Mouse (Mus musculus) kidney, postnatal 0 days (tissue): ENCODE results near the gene Srebf1. TPM values are rescaled to one million over a fixed set of nuclear protein-coding genes. Genes with fewer than 3 reads are reported as not detected.

Experiments used
- ATAC-seq: fragments of 200-750 bp; cut with Nextera tagmentation; replicated peaks from 2 replicates; pipeline ENCODE4 v1.8.0; 2017; ENCODE audit warnings: low read depth, moderate number of reproducible peaks, moderate TSS enrichment, moderate library complexity; ENCODE audit not compliant: low FRiP score
- DNase-seq: peaks from one replicate; pipeline ENCODE4 v3.0.0-alpha.2; 2016; ENCODE audit warnings: low spot score
- H3K27ac ChIP-seq: fragments of 300-500 bp; sonication (generic); 2 replicates; pipeline ENCODE4 v1.5.1; 2014; ENCODE audit warnings: mild to moderate bottlenecking
- H3K27me3 ChIP-seq: fragments of 300-500 bp; sonication (generic); 2 replicates; pipeline ENCODE4 v1.6.1; 2014; ENCODE audit warnings: low read length, mixed read lengths; ENCODE audit not compliant: insufficient read depth
- H3K36me3 ChIP-seq: fragments of 300-500 bp; sonication (generic); 2 replicates; pipeline ENCODE4 v1.6.1; 2014; ENCODE audit warnings: low read length, mixed read lengths; ENCODE audit not compliant: insufficient read depth
- H3K4me1 ChIP-seq: fragments of 300-500 bp; sonication (generic); replicated peaks from 2 replicates; pipeline ENCODE4 v1.6.1; 2014; ENCODE audit warnings: antibody characterized with exemption, low read length, mixed read lengths; ENCODE audit not compliant: insufficient read depth
- H3K4me2 ChIP-seq: fragments of 300-500 bp; sonication (generic); 2 replicates; pipeline ENCODE4 v1.6.1; 2014; ENCODE audit warnings: mild to moderate bottlenecking, low read length, moderate library complexity, mixed read lengths
- H3K4me3 ChIP-seq: fragments of 300-500 bp; sonication (generic); replicated peaks from 2 replicates; pipeline ENCODE4 v1.5.1; 2014; ENCODE audit warnings: low read depth, low read length
- H3K9ac ChIP-seq: fragments of 300-500 bp; sonication (generic); 2 replicates; pipeline ENCODE4 v1.6.1; 2014; ENCODE audit warnings: low read depth, low read length
- H3K9me3 ChIP-seq: fragments of 300-500 bp; sonication (generic); replicated peaks from 2 replicates; pipeline ENCODE4 v1.6.1; 2016; ENCODE audit warnings: low read length, inconsistent platforms, mixed read lengths
- CTCF ChIP-seq: IDR thresholded peaks from 2 replicates; pipeline ENCODE4 v1.5.1; 2016; ENCODE audit warnings: antibody characterized with exemption, low read depth, mild to moderate bottlenecking, moderate library complexity
- WGBS: fragments of 180-500 bp; shearing (Covaris S2); extraction: QIAGEN DNeasy Blood & Tissue Kit; methylation state at CpG from one replicate; pipeline ENCODE4 v1.1.7; 2014; 5-methylcytosine and 5-hydroxymethylcytosine counted together
- polyA plus RNA-seq: library from polyadenylated mRNA; unstranded; fragments of >200 nt; fragmentation: Nextera tagmentation; extraction: Ambion mirVana; gene quantifications from 2 replicates; pipeline ENCODE4 v1.2.1, GENCODE M21; 2015

The Srebf1 gene
- polyA plus RNA-seq, 1 experiment from 2014 or later: 50.6 TPM

DNA sequence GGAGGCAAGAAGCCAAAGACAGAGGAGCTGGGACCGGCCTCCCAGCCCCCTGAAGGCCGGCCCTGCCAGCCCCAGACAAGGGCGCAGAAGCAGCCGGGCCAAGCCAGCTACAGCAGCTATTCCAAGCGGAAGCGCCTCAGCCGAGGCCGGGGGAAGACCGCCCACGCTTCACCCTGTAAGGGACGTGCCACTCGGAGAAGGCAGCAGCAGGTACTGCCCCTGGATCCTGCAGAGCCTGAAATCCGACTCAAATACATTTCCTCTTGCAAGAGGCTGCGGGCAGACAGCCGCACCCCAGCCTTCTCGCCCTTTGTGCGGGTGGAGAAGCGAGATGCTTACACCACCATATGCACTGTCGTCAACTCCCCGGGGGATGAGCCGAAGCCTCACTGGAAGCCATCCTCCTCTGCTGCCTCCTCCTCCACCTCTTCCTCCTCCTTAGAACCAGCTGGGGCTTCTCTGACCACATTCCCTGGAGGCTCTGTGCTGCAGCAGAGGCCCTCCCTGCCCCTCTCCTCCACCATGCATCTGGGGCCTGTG is 32.8 kb downstream of the Srebf1 start:
- Histone ChIP-seq H3K27ac (peak overlapping the region; percentile 54; the same call in 1 of the 2 replicates), H3K4me3 (no peak overlapping the region), H3K9me3 (no peaks in the 10 kb centered on the region), H3K9ac (no peak overlapping the region), H3K4me1 (peaks cover 7% of the 10 kb centered on the region; the same call in 1 of the 2 replicates), H3K4me2 (no peak overlapping the region), H3K27me3 (no peaks in the 10 kb centered on the region), H3K36me3 (peaks cover 60% of the 10 kb centered on the region)
- TF ChIP-seq CTCF: no peak
- 63% methylated on average over 21 of the region's 21 CpGs for WGBS
- ATAC-seq (no peak), DNase-seq (peak; percentile 57)

DNA sequence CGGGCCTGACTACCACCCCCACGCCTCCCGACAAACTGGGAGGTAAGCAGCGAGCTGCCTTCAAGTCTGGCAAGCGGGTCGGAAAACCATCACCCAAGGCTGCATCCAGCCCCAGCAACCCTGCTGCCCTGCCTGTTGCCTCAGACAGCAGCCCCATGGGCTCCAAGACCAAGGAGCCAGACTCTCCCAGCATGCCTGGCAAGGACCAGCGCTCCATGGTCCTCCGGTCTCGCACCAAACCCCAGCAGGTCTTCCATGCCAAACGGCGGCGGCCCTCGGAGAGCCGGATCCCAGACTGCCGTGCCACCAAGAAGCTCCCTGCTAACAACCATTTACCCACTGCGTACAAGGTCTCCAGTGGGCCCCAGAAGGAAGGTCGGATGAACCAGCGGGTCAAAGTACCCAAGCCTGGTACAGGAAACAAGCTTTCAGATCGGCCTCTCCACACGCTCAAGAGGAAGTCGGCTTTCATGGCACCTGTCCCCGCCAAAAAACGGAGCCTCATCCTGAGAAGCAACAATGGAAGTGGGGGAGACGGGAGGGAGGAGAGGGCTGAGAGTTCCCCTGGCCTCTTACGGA is 34.0 kb downstream of the Srebf1 start:
- 84% methylated on average over 25 of the region's 25 CpGs for WGBS
- Histone ChIP-seq H3K4me2 (no peak overlapping the region), H3K4me3 (no peak overlapping the region), H3K9me3 (no peaks in the 10 kb centered on the region), H3K36me3 (peaks cover 51% of the 10 kb centered on the region), H3K4me1 (peaks cover 11% of the 10 kb centered on the region; the same call in 1 of the 2 replicates), H3K27ac (no peak overlapping the region), H3K9ac (no peak overlapping the region), H3K27me3 (no peaks in the 10 kb centered on the region)
- ATAC-seq: no peak
- DNase-seq: no peak
- TF ChIP-seq CTCF: no peak

DNA sequence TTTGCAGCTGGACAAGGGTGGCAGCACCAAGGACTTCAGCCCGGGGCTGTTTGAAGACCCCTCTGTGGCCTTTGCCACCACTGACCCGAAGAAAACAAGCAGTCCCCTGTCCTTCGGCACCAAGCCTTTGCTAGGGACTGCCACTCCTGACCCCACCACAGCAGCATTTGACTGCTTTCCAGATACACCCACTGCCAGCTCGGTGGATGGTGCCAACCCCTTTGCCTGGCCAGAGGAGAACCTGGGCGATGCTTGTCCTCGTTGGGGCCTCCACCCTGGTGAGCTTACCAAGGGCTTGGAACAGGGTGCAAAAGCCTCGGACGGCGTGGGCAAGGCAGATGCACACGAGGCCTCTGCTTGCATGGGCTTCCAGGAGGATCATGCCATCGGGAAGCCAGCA is 35.3 kb downstream of the Srebf1 start:
- no peak overlapping the region for H3K9ac ChIP-seq
- peaks cover 18% of the 10 kb centered on the region; the same call in 1 of the 2 replicates for H3K4me1 ChIP-seq
- 84% methylated on average over 11 of the region's 11 CpGs for WGBS
- no peaks in the 10 kb centered on the region for H3K9me3 ChIP-seq
- peaks cover 51% of the 10 kb centered on the region for H3K36me3 ChIP-seq
- no peak overlapping the region for H3K27ac ChIP-seq
- DNase-seq (no peak), ATAC-seq (no peak)
- no peak for TF ChIP-seq CTCF
- no peaks in the 10 kb centered on the region for H3K27me3 ChIP-seq
- no peak overlapping the region for H3K4me3 ChIP-seq
- no peak overlapping the region for H3K4me2 ChIP-seq

DNA sequence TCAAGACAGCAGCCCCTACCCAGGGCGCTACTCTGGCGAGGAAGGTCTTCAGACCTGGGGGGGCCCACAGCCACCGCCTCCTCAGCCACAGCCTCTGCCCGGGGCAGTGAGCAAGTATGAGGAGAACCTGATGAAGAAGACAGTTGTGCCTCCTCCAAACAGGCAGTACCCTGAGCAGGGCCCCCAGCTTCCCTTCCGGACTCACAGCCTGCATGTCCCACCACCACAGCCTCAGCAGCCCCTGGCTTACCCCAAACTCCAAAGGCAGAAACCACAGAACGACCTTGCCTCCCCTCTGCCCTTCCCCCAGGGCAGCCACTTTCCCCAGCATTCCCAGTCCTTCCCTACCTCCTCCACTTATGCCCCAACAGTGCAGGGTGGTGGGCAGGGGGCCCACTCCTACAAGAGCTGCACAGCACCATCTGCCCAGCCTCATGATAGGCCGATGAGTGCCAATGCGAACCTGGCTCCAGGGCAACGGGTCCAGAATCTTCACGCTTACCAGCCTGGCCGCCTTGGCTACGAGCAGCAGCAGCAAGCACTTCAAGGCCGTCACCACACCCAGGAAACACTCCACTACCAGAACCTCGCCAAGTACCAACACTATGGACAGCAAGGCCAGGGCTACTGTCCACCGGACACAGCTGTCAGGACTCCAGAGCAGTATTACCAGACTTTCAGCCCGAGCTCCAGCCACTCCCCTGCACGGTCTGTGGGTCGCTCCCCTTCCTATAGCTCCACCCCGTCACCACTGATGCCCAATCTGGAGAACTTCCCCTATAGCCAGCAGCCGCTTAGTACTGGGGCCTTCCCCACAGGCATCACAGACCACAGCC is 36.8 kb downstream of the Srebf1 start:
- TF ChIP-seq CTCF: no peak
- H3K27ac ChIP-seq: no peak overlapping the region
- peaks cover 46% of the 10 kb centered on the region for H3K36me3 ChIP-seq
- WGBS: 63% methylated on average over 20 of the region's 20 CpGs
- H3K4me3 ChIP-seq: no peak overlapping the region
- H3K9me3 ChIP-seq: no peaks in the 10 kb centered on the region
- DNase-seq: peak; percentile 49
- no peak overlapping the region for H3K9ac ChIP-seq
- no peaks in the 10 kb centered on the region for H3K27me3 ChIP-seq
- H3K4me1 ChIP-seq: peaks cover 20% of the 10 kb centered on the region; the same call in 1 of the 2 replicates
- H3K4me2 ChIP-seq: no peak overlapping the region
- no peak for ATAC-seq

DNA sequence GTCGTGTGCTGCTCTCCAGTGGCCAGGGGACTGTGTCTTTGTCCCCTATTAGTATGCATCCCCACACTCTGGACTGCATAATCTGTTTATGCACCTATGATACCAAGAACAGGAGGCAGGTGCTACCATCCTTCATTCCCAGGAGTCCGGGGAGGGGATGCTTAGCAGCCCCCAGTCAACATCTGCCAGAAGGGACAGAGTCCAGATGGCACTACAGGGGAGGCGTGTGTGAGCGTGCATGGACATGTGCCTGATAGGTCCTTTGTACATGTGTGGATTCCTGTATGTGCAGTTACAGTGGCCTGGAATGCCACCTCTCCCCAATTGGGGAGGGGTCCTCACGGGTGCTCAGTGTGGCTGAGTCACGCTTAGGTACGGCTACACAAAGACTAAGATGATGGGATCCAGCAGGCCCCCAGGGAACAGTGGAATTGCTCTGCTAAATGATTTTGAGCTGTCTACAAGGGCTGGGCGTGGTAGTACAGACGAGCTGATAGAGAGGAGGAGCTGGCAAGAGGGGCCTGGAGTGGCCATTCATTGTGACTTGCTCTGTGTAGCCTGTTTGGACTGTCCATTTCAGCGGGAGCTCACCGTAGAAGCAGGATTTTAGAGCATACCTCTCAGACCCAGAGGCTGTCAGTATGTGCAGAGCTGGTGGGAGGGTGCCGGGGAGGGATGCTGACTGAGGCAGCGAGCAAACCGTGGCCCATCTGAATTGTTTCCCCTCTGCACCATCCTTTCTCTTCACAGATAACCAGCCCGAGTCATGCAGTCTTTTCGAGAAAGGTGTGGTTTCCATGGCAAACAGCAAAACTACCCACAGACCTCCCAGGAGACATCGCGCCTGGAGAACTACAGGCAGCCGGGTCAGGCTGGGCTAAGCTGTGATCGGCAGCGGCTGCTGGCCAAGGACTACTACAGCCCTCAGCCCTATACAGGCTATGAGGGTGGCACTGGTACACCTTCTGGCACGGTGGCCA is 37.7 kb downstream of the Srebf1 start:
- Histone ChIP-seq H3K9me3 (no peaks in the 10 kb centered on the region), H3K4me1 (peaks cover 20% of the 10 kb centered on the region; the same call in 1 of the 2 replicates), H3K9ac (no peak overlapping the region), H3K4me2 (no peak overlapping the region), H3K27ac (no peak overlapping the region), H3K36me3 (peaks cover 44% of the 10 kb centered on the region), H3K4me3 (no peak overlapping the region), H3K27me3 (no peaks in the 10 kb centered on the region)
- 66% methylated on average over 22 of the region's 22 CpGs for WGBS
- DNase-seq (no peak), ATAC-seq (no peak)
- no peak for TF ChIP-seq CTCF
